Mouse (Mus musculus) left cerebral cortex, adult 8-10 months (tissue): ENCODE measurements around the gene Fndc3b. TPM values are rescaled to one million over a fixed set of nuclear protein-coding genes. Genes with fewer than 3 reads are reported as not detected.

Experiments
- DNase-seq, 2 experiments: peaks; one replicate each; pipeline ENCODE4 v3.0.0; 2022; ENCODE audit warnings: low spot score in 2 of 2
- total RNA-seq, 4 experiments: library from RNA; stranded (reverse); gene quantifications; 2 replicates each; pipeline ENCODE4 v1.2.4; 2022

Gene Fndc3b
- total RNA-seq, 4 experiments from 2014 or later = 16.6 to 27.2 (median 26.0) TPM

- no peak for DNase-seq
Observed at GRCm38 (mm10) chr3:27673660-27674059, 37.4 kb downstream of the Fndc3b start.

- DNase-seq = no peak
Observed at GRCm38 (mm10) chr3:27670416-27670815, 40.7 kb downstream of the Fndc3b start.

GRCm38 (mm10) chr3:27667280-27667679 is 43.8 kb downstream of the Fndc3b start:
- DNase-seq = no peak

GRCm38 (mm10) chr3:27665338-27665737 is 45.8 kb downstream of the Fndc3b start:
- no peak for DNase-seq

- no peak for DNase-seq
Observed at GRCm38 (mm10) chr3:27663221-27663620, 47.9 kb downstream of the Fndc3b start.

GRCm38 (mm10) chr3:27658198-27658763 is 52.8 kb downstream of the Fndc3b start:
- no peak for DNase-seq

GRCm38 (mm10) chr3:27656764-27657390 is 54.2 kb downstream of the Fndc3b start:
- DNase-seq = peak in 1 of 2 experiments; percentile 18

- DNase-seq = no peak
Observed at GRCm38 (mm10) chr3:27655673-27656072, 55.4 kb downstream of the Fndc3b start.

- no peak for DNase-seq
Observed at GRCm38 (mm10) chr3:27655042-27655441, 56.1 kb downstream of the Fndc3b start.

GRCm38 (mm10) chr3:27652451-27653011 is 58.6 kb downstream of the Fndc3b start:
- DNase-seq = no peak

GRCm38 (mm10) chr3:27651731-27652130 is 59.4 kb downstream of the Fndc3b start:
- no peak for DNase-seq

- no peak for DNase-seq
Observed at GRCm38 (mm10) chr3:27650083-27650482, 61.0 kb downstream of the Fndc3b start.

- no peak for DNase-seq
Observed at GRCm38 (mm10) chr3:27649316-27649715, 61.8 kb downstream of the Fndc3b start.

GRCm38 (mm10) chr3:27642381-27642780 is 68.7 kb downstream of the Fndc3b start:
- no peak for DNase-seq

GRCm38 (mm10) chr3:27639701-27640100 is 71.4 kb downstream of the Fndc3b start:
- no peak for DNase-seq

- DNase-seq = no peak
Observed at GRCm38 (mm10) chr3:27637046-27637661, 74.0 kb downstream of the Fndc3b start.

GRCm38 (mm10) chr3:27635776-27636175 is 75.3 kb downstream of the Fndc3b start:
- no peak for DNase-seq

- no peak for DNase-seq
Observed at GRCm38 (mm10) chr3:27632880-27633279, 78.2 kb downstream of the Fndc3b start.

GRCm38 (mm10) chr3:27631112-27631511 is 80.0 kb downstream of the Fndc3b start:
- no peak for DNase-seq

GRCm38 (mm10) chr3:27629716-27630115 is 81.4 kb downstream of the Fndc3b start:
- DNase-seq = no peak

GRCm38 (mm10) chr3:27626301-27626700 is 84.8 kb downstream of the Fndc3b start:
- no peak for DNase-seq

GRCm38 (mm10) chr3:27625592-27625985 is 85.5 kb downstream of the Fndc3b start:
- DNase-seq = no peak
